Mouse (Mus musculus) megakaryocyte progenitor cell, adult 5-6 weeks (primary cell): ENCODE data around the gene Dab2. TPM values are rescaled to one million over a fixed set of nuclear protein-coding genes. Genes with fewer than 3 reads are reported as not detected.

ENCODE experiments used
- ATAC-seq: replicated peaks from 2 replicates; pipeline ENCODE4 v1.8.0; 2016; ENCODE audit warnings: mild to moderate bottlenecking, moderate TSS enrichment, inconsistent platforms; ENCODE audit not compliant: poor library complexity
- total RNA-seq, 2 experiments: library from RNA; stranded (forward) in 1 of 2; stranded (reverse) in 1 of 2; fragments of 157-497, 149-512 nt in 1 of 2; fragments of 200-1000 nt in 1 of 2; gene quantifications; 2 replicates each; pipeline versions ENCODE4 v1.2.3 to v1.2.4; 2015 to 2017

The Dab2 gene
- total RNA-seq, 2 experiments from 2014 or later, result 0.75 to 3.4 TPM

- no peak for ATAC-seq
These were observed 161.8 kb downstream of the Dab2 start for GRCm38 (mm10) chr15:6461381-6461780.

GRCm38 (mm10) chr15:6463361-6463923, 163.9 kb downstream of the Dab2 start:
- no peak for ATAC-seq

GRCm38 (mm10) chr15:6466995-6467394, 167.4 kb downstream of the Dab2 start:
- ATAC-seq, result no peak

GRCm38 (mm10) chr15:6468845-6469244, 169.3 kb downstream of the Dab2 start:
- ATAC-seq, result no peak

- no peak for ATAC-seq
These were observed 169.8 kb downstream of the Dab2 start for GRCm38 (mm10) chr15:6469384-6469783.

- no peak for ATAC-seq
These were observed 184.0 kb downstream of the Dab2 start for GRCm38 (mm10) chr15:6483561-6483960.

Other genes with a start within 250 kb of the Dab2 start
- not detected in 2 replicates for gene C9, start 145.5 kb downstream of the Dab2 start, total RNA-seq (2015)
- gene C9, start 145.5 kb downstream of the Dab2 start, total RNA-seq (2017), result not detected in 2 replicates
- 30.8 and 42.1 TPM in 2 replicates for gene Fyb, start 223.1 kb downstream of the Dab2 start, total RNA-seq (2015)
- gene Fyb, start 223.1 kb downstream of the Dab2 start, total RNA-seq (2017), result 7.2 and 15.9 TPM in 2 replicates